Mouse (Mus musculus) small intestine, adult 2 months (tissue): ENCODE measurements around the gene Rab3gap1.

ENCODE experiments used
- CTCF ChIP-seq: fragments of 200-500 bp; IDR thresholded peaks from 2 replicates; pipeline ENCODE4 v1.5.1; 2012; ENCODE audit warnings: low read depth, mild to moderate bottlenecking, control low read depth, inconsistent platforms, low read length, moderate library complexity, mixed read lengths; ENCODE audit not compliant: insufficient replicate concordance, insufficient read length; ENCODE audit errors: extremely low read depth
- POLR2A ChIP-seq: fragments of 200-500 bp; IDR thresholded peaks from 2 replicates; pipeline ENCODE4 v1.6.1; 2012; ENCODE audit warnings: low read depth, mild to moderate bottlenecking, control low read depth, inconsistent platforms, low read length, moderate library complexity

- TF ChIP-seq CTCF (no peak), POLR2A (no peak)
These were observed 23.1 kb upstream of the Rab3gap1 start for GRCm38 (mm10) chr1:127845472-127845871.
